24 mouse cellular contexts compared by ENCODE assay signal in genomic region chr14:122403422-122403940, GRCm38 (mm10). TPM values are rescaled to one million over a fixed set of nuclear protein-coding genes. Genes with fewer than 3 reads are reported as not detected.
DNase-seq lines count a peak whose midpoint lies in the region; ATAC-seq and TF ChIP-seq lines count a peak whose summit lies in the region.
"Had no signal": no experiment of that assay in that cellular context is flagged by ENCODE, and none has a peak within 500 bp of the region (broad histone marks: within the 10 kb centered on the region; RNA-seq: fewer than 3 reads in every experiment).

No protein-coding gene starts in this region.

- no peak overlapping the region for H3K27ac ChIP-seq in forebrain, embryonic 11.5 days (ENCODE audit: low read depth, low read length)
- H3K27ac ChIP-seq in forebrain, postnatal 0 days (ENCODE audit: low read depth, low read length) = no peak overlapping the region
- peak overlapping the region; percentile 68; the same call in 1 of the 2 replicates for H3K27ac ChIP-seq in midbrain, embryonic 12.5 days (replicated peaks)
- no peak overlapping the region for H3K27ac ChIP-seq in midbrain, postnatal 0 days (ENCODE audit: low read depth, low read length)
- no peak overlapping the region for H3K27ac ChIP-seq in forebrain, embryonic 15.5 days (replicated peaks)
- peak overlapping the region; percentile 27; the same call in 1 of the 2 replicates for H3K27ac ChIP-seq in limb, embryonic 10.5 days
- H3K27ac ChIP-seq: heart, embryonic 10.5 days; limb, embryonic 13.5 days; liver, embryonic 13.5 days; lung, embryonic 15.5 days; macrophage; neural tube, embryonic 12.5 days had no signal

- no peak overlapping the region for H3K9ac ChIP-seq in forebrain, embryonic 11.5 days (ENCODE audit: low read length)
- H3K9ac ChIP-seq in forebrain, postnatal 0 days = no peak overlapping the region
- no peak overlapping the region for H3K9ac ChIP-seq in midbrain, embryonic 12.5 days (replicated peaks)
- no peak overlapping the region for H3K9ac ChIP-seq in midbrain, postnatal 0 days (replicated peaks; ENCODE audit: low read length, poor library complexity, severe bottlenecking)
- H3K9ac ChIP-seq in forebrain, embryonic 15.5 days (replicated peaks) = no peak overlapping the region
- H3K9ac ChIP-seq: limb, embryonic 13.5 days; liver, embryonic 13.5 days; lung, embryonic 15.5 days; neural tube, embryonic 12.5 days had no signal

- no peak for TF ChIP-seq CTCF in forebrain, postnatal 0 days (IDR thresholded peaks at IDR 0.05; ENCODE audit: low read depth)
- no peak for TF ChIP-seq CTCF in midbrain, postnatal 0 days (IDR thresholded peaks at IDR 0.05)

- 46% methylated on average over 3 of the region's 3 CpGs for WGBS in forebrain, embryonic 11.5 days
- WGBS in forebrain, postnatal 0 days = 50% methylated on average over 3 of the region's 3 CpGs
- 59% methylated on average over 3 of the region's 3 CpGs for WGBS in midbrain, embryonic 12.5 days
- WGBS in midbrain, postnatal 0 days = 65% methylated on average over 3 of the region's 3 CpGs
- 46% methylated on average over 3 of the region's 3 CpGs for WGBS in forebrain, embryonic 15.5 days
- 82% methylated on average over 3 of the region's 3 CpGs for WGBS in limb, embryonic 10.5 days

- H3K36me3 ChIP-seq in forebrain, embryonic 11.5 days (ENCODE audit: control insufficient read depth, insufficient read depth, low read length) = no peaks in the 10 kb centered on the region
- H3K36me3 ChIP-seq in forebrain, postnatal 0 days (ENCODE audit: insufficient read depth) = no peaks in the 10 kb centered on the region
- H3K36me3 ChIP-seq in midbrain, embryonic 12.5 days = no peaks in the 10 kb centered on the region
- H3K36me3 ChIP-seq in midbrain, postnatal 0 days (ENCODE audit: insufficient read depth, low read length) = no peaks in the 10 kb centered on the region
- H3K36me3 ChIP-seq in forebrain, embryonic 15.5 days = no peaks in the 10 kb centered on the region
- H3K36me3 ChIP-seq in limb, embryonic 10.5 days = no peaks in the 10 kb centered on the region
- H3K36me3 ChIP-seq: heart, embryonic 10.5 days; limb, embryonic 13.5 days; liver, embryonic 13.5 days; lung, embryonic 15.5 days; neural tube, embryonic 12.5 days had no signal

- no peaks in the 10 kb centered on the region for H3K9me3 ChIP-seq in forebrain, embryonic 11.5 days (ENCODE audit: control insufficient read depth, low read length)
- no peaks in the 10 kb centered on the region for H3K9me3 ChIP-seq in forebrain, postnatal 0 days (ENCODE audit: low read length)
- H3K9me3 ChIP-seq in midbrain, embryonic 12.5 days = no peaks in the 10 kb centered on the region
- H3K9me3 ChIP-seq in midbrain, postnatal 0 days (ENCODE audit: low read length) = no peaks in the 10 kb centered on the region
- no peaks in the 10 kb centered on the region for H3K9me3 ChIP-seq in forebrain, embryonic 15.5 days
- H3K9me3 ChIP-seq in limb, embryonic 10.5 days (replicated peaks) = no peaks in the 10 kb centered on the region
- H3K9me3 ChIP-seq: heart, embryonic 10.5 days; limb, embryonic 13.5 days; liver, embryonic 13.5 days; lung, embryonic 15.5 days; neural tube, embryonic 12.5 days had no signal

- DNase-seq in forebrain, embryonic 11.5 days (ENCODE audit: low spot score) = peak; percentile 51
- no peak for DNase-seq in forebrain, postnatal 0 days
- DNase-seq in midbrain, postnatal 0 days (ENCODE audit: low spot score) = no peak
- DNase-seq in limb, embryonic 10.5 days (ENCODE audit: low spot score) = no peak
- DNase-seq in layer of hippocampus, adult 8-10 months (ENCODE audit: low spot score in 2 of 2) = no peak
- no peak for DNase-seq in left cerebral cortex, adult 8-10 months (ENCODE audit: low spot score in 2 of 2)
- DNase-seq: adrenal gland, postnatal 25 days; B cell, adult 2 months; cerebellum, adult 11 months; gastrocnemius, postnatal 25 days; heart, postnatal 10 days; kidney, adult 8-10 months; kidney, postnatal 25 days; liver, embryonic 13.5 days; thymus, postnatal 36 days had no signal

- 0 out of 2 replicates have a peak overlapping the region, but pooled peaks have one; percentile 11 for H3K4me2 ChIP-seq in forebrain, embryonic 11.5 days (ENCODE audit: low read depth, low read length, severe bottlenecking)
- H3K4me2 ChIP-seq in forebrain, postnatal 0 days (ENCODE audit: low read depth) = no peak overlapping the region
- H3K4me2 ChIP-seq in midbrain, embryonic 12.5 days (replicated peaks) = peak overlapping the region; percentile 16; the same call in 1 of the 2 replicates
- H3K4me2 ChIP-seq in midbrain, postnatal 0 days (ENCODE audit: low read depth, low read length, poor library complexity, severe bottlenecking) = no peak overlapping the region
- H3K4me2 ChIP-seq in forebrain, embryonic 15.5 days (replicated peaks) = no peak overlapping the region
- H3K4me2 ChIP-seq: limb, embryonic 13.5 days; liver, embryonic 13.5 days; lung, embryonic 15.5 days; neural tube, embryonic 12.5 days had no signal

- H3K4me3 ChIP-seq in forebrain, embryonic 11.5 days (ENCODE audit: low read depth, low read length) = no peak overlapping the region
- no peak overlapping the region for H3K4me3 ChIP-seq in forebrain, postnatal 0 days (ENCODE audit: low read depth, low read length)
- no peak overlapping the region for H3K4me3 ChIP-seq in midbrain, embryonic 12.5 days
- H3K4me3 ChIP-seq in midbrain, postnatal 0 days (ENCODE audit: low read depth, low read length) = no peak overlapping the region
- no peak overlapping the region for H3K4me3 ChIP-seq in forebrain, embryonic 15.5 days
- H3K4me3 ChIP-seq in limb, embryonic 10.5 days = no peak overlapping the region
- H3K4me3 ChIP-seq: heart, embryonic 10.5 days; limb, embryonic 13.5 days; liver, embryonic 13.5 days; lung, embryonic 15.5 days; neural tube, embryonic 12.5 days had no signal

- H3K27me3 ChIP-seq in forebrain, embryonic 11.5 days (ENCODE audit: control insufficient read depth, insufficient read depth, low read length) = peaks cover 18% of the 10 kb centered on the region
- peaks cover 35% of the 10 kb centered on the region for H3K27me3 ChIP-seq in forebrain, postnatal 0 days (ENCODE audit: insufficient read depth, low read length)
- peaks cover 93% of the 10 kb centered on the region for H3K27me3 ChIP-seq in midbrain, embryonic 12.5 days
- peaks cover 62% of the 10 kb centered on the region for H3K27me3 ChIP-seq in midbrain, postnatal 0 days (ENCODE audit: insufficient read depth, low read length)
- peaks cover 50% of the 10 kb centered on the region for H3K27me3 ChIP-seq in forebrain, embryonic 15.5 days
- H3K27me3 ChIP-seq in limb, embryonic 10.5 days (ENCODE audit: low read depth, poor library complexity, severe bottlenecking) = peaks cover 50% of the 10 kb centered on the region

- peaks cover 32% of the 10 kb centered on the region for H3K4me1 ChIP-seq in forebrain, embryonic 11.5 days (replicated peaks; ENCODE audit: control insufficient read depth, insufficient read depth, low read length)
- 0 out of 2 replicates have a peak, but pooled peaks cover 8% of the 10 kb centered on the region for H3K4me1 ChIP-seq in forebrain, postnatal 0 days (ENCODE audit: insufficient read depth)
- peaks cover 44% of the 10 kb centered on the region for H3K4me1 ChIP-seq in midbrain, embryonic 12.5 days
- peaks cover 5% of the 10 kb centered on the region; the same call in 1 of the 2 replicates for H3K4me1 ChIP-seq in midbrain, postnatal 0 days (ENCODE audit: insufficient read depth, low read length)
- H3K4me1 ChIP-seq in forebrain, embryonic 15.5 days = peaks cover 32% of the 10 kb centered on the region
- H3K4me1 ChIP-seq in limb, embryonic 10.5 days = peaks cover 59% of the 10 kb centered on the region

- ATAC-seq in forebrain, embryonic 11.5 days (replicated peaks; ENCODE audit: low FRiP score) = no peak
- no peak for ATAC-seq in forebrain, postnatal 0 days
- no peak for ATAC-seq in midbrain, embryonic 12.5 days (ENCODE audit: low FRiP score, low read depth)
- ATAC-seq in midbrain, postnatal 0 days (ENCODE audit: low FRiP score) = no peak
- 0 out of 2 replicates have a peak, but pooled peaks have one; percentile 12 for ATAC-seq in forebrain, embryonic 15.5 days (replicated peaks)

RNA-seq across cellular contexts. Expression of gene Gm5089, which starts 47.4 kb away (rescaled TPM):
- 1.7 and 2.4 TPM in 2 replicates for polyA plus RNA-seq in forebrain, embryonic 11.5 days (2014; fragmentation: Nextera tagmentation; extraction: Ambion mirVana)
- 0.33 and 0.38 TPM in 2 replicates for total RNA-seq in forebrain, postnatal 0 days (2014; rRNA removed)
- polyA plus RNA-seq in forebrain, postnatal 0 days (2015; fragmentation: Nextera tagmentation; extraction: Ambion mirVana) = 0.12 TPM in 1 of 2 replicates, not detected in the other
- polyA plus RNA-seq in midbrain, embryonic 12.5 days (2016; fragmentation: Nextera tagmentation; extraction: Ambion mirVana) = 1.7 and 2.6 TPM in 2 replicates
- 1.9 TPM in 1 of 2 replicates, not detected in the other for total RNA-seq in midbrain, postnatal 0 days (2014; rRNA removed)
- polyA plus RNA-seq in midbrain, postnatal 0 days (2015; fragmentation: Nextera tagmentation; extraction: Ambion mirVana) = 0.07 TPM in 1 of 2 replicates, not detected in the other
- polyA plus RNA-seq in forebrain, embryonic 15.5 days (2015; fragmentation: Nextera tagmentation; extraction: Ambion mirVana) = 0.74 and 0.75 TPM in 2 replicates
- polyA plus RNA-seq in limb, embryonic 10.5 days (2016; fragmentation: Nextera tagmentation; extraction: Ambion mirVana) = 0.36 and 0.56 TPM in 2 replicates
- total RNA-seq in layer of hippocampus, adult 8-10 months (2022) = under 1 TPM; 0.32 to 0.92 (median 0.55) TPM
- under 1 TPM in 3 of 4 experiments, not detected in 1; 0.19 to 0.59 (median 0.41) TPM for total RNA-seq in left cerebral cortex, adult 8-10 months (2022)
- total RNA-seq: adrenal gland, postnatal 25 days; gastrocnemius, postnatal 25 days; heart, postnatal 10 days had no signal
- polyA plus RNA-seq: embryonic facial prominence, embryonic 14.5 days; heart, embryonic 10.5 days; liver, embryonic 13.5 days; lung, embryonic 15.5 days; macrophage; small intestine, adult 2 months had no signal

Comparison
In these comparisons a context has a peak if more than half of its experiments do, and no peak if none do; other contexts are left out.
1. H3K27ac ChIP-seq: peak in midbrain, embryonic 12.5 days (single experiment) and limb, embryonic 10.5 days (single experiment); none in forebrain, embryonic 11.5 days (single experiment), forebrain, postnatal 0 days (single experiment), midbrain, postnatal 0 days (single experiment) and forebrain, embryonic 15.5 days (single experiment).
2. H3K4me2 ChIP-seq: peak in forebrain, embryonic 11.5 days (single experiment) and midbrain, embryonic 12.5 days (single experiment); none in forebrain, postnatal 0 days (single experiment), midbrain, postnatal 0 days (single experiment) and forebrain, embryonic 15.5 days (single experiment).